Mouse (Mus musculus) neural tube, embryonic 14.5 days (tissue): ENCODE results near the gene Gm2115. TPM values are rescaled to one million over a fixed set of nuclear protein-coding genes. Genes with fewer than 3 reads are reported as not detected.

Experiments used
- ATAC-seq: fragments of 200-750 bp; cut with Nextera tagmentation; 2 replicates; pipeline ENCODE4 v1.8.0; 2017; ENCODE audit warnings: low read depth, mild to moderate bottlenecking, moderate TSS enrichment, moderate library complexity
- H3K27ac ChIP-seq: fragments of 300-500 bp; sonication (generic); 2 replicates; pipeline ENCODE4 v1.5.1; 2014; ENCODE audit warnings: low read depth, mild to moderate bottlenecking, control low read depth, low read length, moderate library complexity, mixed read lengths
- H3K27me3 ChIP-seq: fragments of 300-500 bp; sonication (generic); 2 replicates; pipeline ENCODE4 v1.6.1; 2014; ENCODE audit warnings: low read length; ENCODE audit not compliant: control insufficient read depth, insufficient read depth
- H3K36me3 ChIP-seq: fragments of 300-500 bp; sonication (generic); 2 replicates; pipeline ENCODE4 v1.6.1; 2014; ENCODE audit warnings: low read length, mixed read lengths; ENCODE audit not compliant: control insufficient read depth, insufficient read depth
- H3K4me1 ChIP-seq: fragments of 300-500 bp; sonication (generic); 2 replicates; pipeline ENCODE4 v1.6.1; 2014; ENCODE audit warnings: low read length; ENCODE audit not compliant: control insufficient read depth, insufficient read depth
- H3K4me2 ChIP-seq: fragments of 300-500 bp; sonication (generic); 2 replicates; pipeline ENCODE4 v1.6.1; 2014; ENCODE audit warnings: mild to moderate bottlenecking, low read depth, low read length, control low read depth
- H3K4me3 ChIP-seq: fragments of 300-500 bp; sonication (generic); 2 replicates; pipeline ENCODE4 v1.5.1; 2014; ENCODE audit warnings: low read depth, low read length, control low read depth, mixed read lengths
- H3K9ac ChIP-seq: fragments of 300-500 bp; sonication (generic); replicated peaks from 2 replicates; pipeline ENCODE4 v1.6.1; 2014; ENCODE audit warnings: low read depth, mild to moderate bottlenecking, control low read depth, low read length, mixed read lengths
- H3K9me3 ChIP-seq: fragments of 300-500 bp; sonication (generic); 2 replicates; pipeline ENCODE4 v1.6.1; 2016; ENCODE audit warnings: low read length; ENCODE audit not compliant: control insufficient read depth
- WGBS: fragments of 180-500 bp; shearing (Covaris S2); extraction: QIAGEN DNeasy Blood & Tissue Kit; methylation state at CpG from one replicate; pipeline ENCODE4 v1.1.7; 2014; 5-methylcytosine and 5-hydroxymethylcytosine counted together
- polyA plus RNA-seq: library from polyadenylated mRNA; unstranded; fragments of >200 nt; fragmentation: Nextera tagmentation; extraction: Ambion mirVana; gene quantifications from 2 replicates; pipeline ENCODE4 v1.2.1, GENCODE M21; 2014

The Gm2115 gene
- polyA plus RNA-seq, 1 experiment from 2014 or later = 5.9 TPM

DNA sequence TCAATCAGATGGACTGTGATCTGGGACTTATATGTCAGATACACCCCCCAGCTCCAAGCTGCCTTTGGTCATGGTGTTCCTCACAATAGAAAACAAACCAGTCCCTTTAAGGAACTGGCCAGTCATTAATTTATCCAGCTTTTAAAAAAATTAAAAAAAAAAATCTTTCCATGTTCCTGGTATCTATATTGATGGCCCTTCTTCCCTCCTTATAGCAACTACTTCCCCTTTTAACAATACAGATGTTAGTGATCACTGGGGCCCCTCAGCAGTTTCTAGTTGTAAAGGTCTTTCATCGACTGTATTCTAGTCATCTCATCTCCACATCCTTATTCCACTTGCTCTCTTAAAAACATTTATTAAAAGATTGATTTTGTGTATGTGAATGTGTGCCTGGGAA lies 82.9 kb downstream of the Gm2115 start:
- WGBS = 93% methylated on average over 1 of the region's 1 CpGs
- no peak overlapping the region for H3K9ac ChIP-seq
- ATAC-seq = no peak
- 0 out of 2 replicates have a peak, but pooled peaks cover 4% of the 10 kb centered on the region for H3K36me3 ChIP-seq
- H3K4me1 ChIP-seq = no peaks in the 10 kb centered on the region
- no peak overlapping the region for H3K4me3 ChIP-seq
- no peaks in the 10 kb centered on the region for H3K27me3 ChIP-seq
- no peak overlapping the region for H3K27ac ChIP-seq
- no peaks in the 10 kb centered on the region for H3K9me3 ChIP-seq
- no peak overlapping the region for H3K4me2 ChIP-seq

DNA sequence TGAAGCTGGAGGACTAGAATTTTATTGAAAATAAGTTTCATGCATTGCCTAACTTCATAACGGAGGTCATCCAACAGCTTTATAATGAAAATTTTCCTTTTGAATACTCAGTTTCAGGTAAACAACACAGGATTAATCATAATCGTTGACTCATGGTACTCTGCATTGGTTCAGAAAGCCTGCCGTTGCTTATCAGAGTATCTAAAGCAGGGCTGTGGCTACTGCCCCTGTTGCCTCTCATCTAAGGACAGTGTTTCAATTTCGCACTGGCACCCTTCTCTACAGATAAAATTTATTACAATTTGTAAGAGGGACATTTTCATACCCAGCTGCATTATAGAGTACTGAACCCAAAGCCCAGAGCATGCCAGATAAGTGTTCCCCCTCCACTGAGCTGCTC lies 83.7 kb downstream of the Gm2115 start:
- Histone ChIP-seq H3K36me3 (0 out of 2 replicates have a peak, but pooled peaks cover 4% of the 10 kb centered on the region), H3K9me3 (no peaks in the 10 kb centered on the region)
- WGBS = 91% methylated on average over 4 of the region's 4 CpGs

DNA sequence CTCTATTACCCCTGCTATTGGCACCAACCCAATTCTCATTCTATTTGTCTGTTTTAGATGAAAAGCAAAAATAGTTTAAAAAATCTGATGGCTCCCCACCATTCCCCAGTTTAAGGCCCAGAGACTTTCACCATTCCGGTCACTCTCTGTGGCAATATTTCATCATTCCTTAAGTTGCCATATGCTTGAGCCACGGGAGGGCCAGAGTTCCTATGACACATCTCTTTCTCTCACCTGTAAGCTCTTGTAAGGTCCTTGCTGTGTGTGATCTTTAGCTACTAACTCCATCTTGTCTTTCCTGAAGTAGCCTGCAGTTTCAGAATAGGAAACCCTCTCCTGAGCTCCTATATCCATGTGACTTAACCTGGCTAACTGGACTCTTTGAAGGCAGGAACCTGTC lies 90.2 kb downstream of the Gm2115 start:
- no peaks in the 10 kb centered on the region for H3K9me3 ChIP-seq
- H3K4me2 ChIP-seq = no peak overlapping the region
- no peak overlapping the region for H3K4me3 ChIP-seq
- ATAC-seq = no peak
- H3K4me1 ChIP-seq = no peaks in the 10 kb centered on the region
- H3K9ac ChIP-seq = no peak overlapping the region
- H3K27me3 ChIP-seq = no peaks in the 10 kb centered on the region
- 0 out of 2 replicates have a peak, but pooled peaks cover 4% of the 10 kb centered on the region for H3K36me3 ChIP-seq
- no peak overlapping the region for H3K27ac ChIP-seq
- 94% methylated on average over 2 of the region's 2 CpGs for WGBS

More for the DNA sequence above, 83.7 kb downstream of the Gm2115 start:
- no peak overlapping the region for H3K27ac ChIP-seq
- H3K4me2 ChIP-seq = no peak overlapping the region
- no peak overlapping the region for H3K4me3 ChIP-seq
- no peaks in the 10 kb centered on the region for H3K27me3 ChIP-seq
- no peaks in the 10 kb centered on the region for H3K4me1 ChIP-seq
- no peak overlapping the region for H3K9ac ChIP-seq
- no peak for ATAC-seq

DNA sequence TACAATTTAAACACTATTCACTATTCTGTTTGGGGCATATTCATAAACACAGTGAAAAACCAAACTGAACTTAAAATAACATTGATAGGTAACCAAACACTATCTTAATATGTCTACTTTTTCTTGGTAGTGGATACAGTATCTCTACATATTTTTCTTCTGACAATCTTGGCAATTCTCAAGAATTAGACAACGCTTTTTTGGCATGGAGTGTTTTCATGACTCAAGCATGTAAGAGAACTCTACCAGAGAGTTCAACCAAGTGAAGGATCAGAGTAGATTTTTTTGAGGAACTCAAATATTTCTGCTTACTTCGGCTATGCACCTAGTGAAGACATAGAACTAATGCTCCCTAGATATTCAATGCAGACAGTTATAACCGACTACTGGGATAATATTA lies 92.2 kb downstream of the Gm2115 start:
- no peaks in the 10 kb centered on the region for H3K27me3 ChIP-seq
- ATAC-seq = no peak
- no peak overlapping the region for H3K27ac ChIP-seq
- H3K4me1 ChIP-seq = no peaks in the 10 kb centered on the region
- H3K9ac ChIP-seq = no peak overlapping the region
- H3K4me2 ChIP-seq = no peak overlapping the region
- no peaks in the 10 kb centered on the region for H3K9me3 ChIP-seq
- 97% methylated on average over 3 of the region's 3 CpGs for WGBS
- no peak overlapping the region for H3K4me3 ChIP-seq
- H3K36me3 ChIP-seq = no peaks in the 10 kb centered on the region

DNA sequence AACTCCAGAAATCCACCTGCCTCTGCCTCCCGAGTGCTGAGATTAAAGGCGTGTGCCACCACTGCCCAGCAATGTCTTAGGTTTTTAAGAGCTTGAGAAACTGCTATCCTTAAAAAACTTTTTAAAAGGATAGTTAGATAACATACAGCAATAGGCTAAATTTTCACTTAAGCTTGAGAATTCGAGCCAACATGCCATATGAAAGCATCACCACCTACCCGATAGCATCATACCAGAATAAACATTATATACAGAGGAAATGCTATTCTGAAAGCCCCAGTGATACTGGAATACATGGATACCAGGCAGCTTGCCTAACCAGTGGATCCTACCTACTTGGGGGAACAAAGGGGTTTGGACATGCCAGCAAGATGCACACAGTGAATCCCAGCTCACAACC lies 95.0 kb downstream of the Gm2115 start:
- no peak overlapping the region for H3K4me2 ChIP-seq
- no peak for ATAC-seq
- H3K9me3 ChIP-seq = no peaks in the 10 kb centered on the region
- no peak overlapping the region for H3K9ac ChIP-seq
- no peaks in the 10 kb centered on the region for H3K27me3 ChIP-seq
- no peaks in the 10 kb centered on the region for H3K4me1 ChIP-seq
- H3K4me3 ChIP-seq = no peak overlapping the region
- no peak overlapping the region for H3K27ac ChIP-seq
- no peaks in the 10 kb centered on the region for H3K36me3 ChIP-seq
- WGBS = 97% methylated on average over 4 of the region's 4 CpGs

DNA sequence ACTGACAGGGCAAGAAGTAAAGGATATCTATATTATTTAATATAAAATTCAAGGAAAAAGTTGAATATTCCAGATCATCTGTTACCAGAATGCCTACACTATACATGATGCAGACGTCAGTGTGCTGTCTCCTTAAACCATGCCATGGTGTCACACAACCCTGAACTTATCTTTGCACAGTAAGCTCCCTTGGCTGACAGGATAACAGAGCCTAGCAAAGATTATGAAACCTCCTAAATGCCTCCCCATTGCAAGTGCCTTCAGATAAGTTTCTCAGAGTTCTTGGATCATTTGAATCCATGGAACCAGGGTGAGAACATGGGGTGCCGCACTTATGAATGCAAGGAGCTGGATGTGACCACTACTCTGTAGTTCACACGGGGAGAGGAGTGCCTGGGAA lies 103.1 kb downstream of the Gm2115 start:
- H3K36me3 ChIP-seq = 0 out of 2 replicates have a peak, but pooled peaks cover 4% of the 10 kb centered on the region
- H3K4me3 ChIP-seq = no peak overlapping the region
- 94% methylated on average over 3 of the region's 3 CpGs for WGBS
- H3K9ac ChIP-seq = no peak overlapping the region
- H3K4me2 ChIP-seq = no peak overlapping the region
- no peaks in the 10 kb centered on the region for H3K9me3 ChIP-seq
- ATAC-seq = no peak
- H3K4me1 ChIP-seq = no peaks in the 10 kb centered on the region
- no peak overlapping the region for H3K27ac ChIP-seq
- no peaks in the 10 kb centered on the region for H3K27me3 ChIP-seq

Other genes starting within 250 kb of the Gm2115 start
- 71.5 and 83.8 TPM in 2 replicates for gene Arnt2, start 118.8 kb upstream of the Gm2115 start, polyA plus RNA-seq
- gene Fah, start 77.8 kb downstream of the Gm2115 start, polyA plus RNA-seq = 10.0 and 10.7 TPM in 2 replicates
- 228 and 239 TPM in 2 replicates for gene Zfand6, start 161.0 kb downstream of the Gm2115 start, polyA plus RNA-seq